Mouse (Mus musculus): Measurements from ENCODE around the gene Pla2g4d. TPM values are rescaled to one million over a fixed set of nuclear protein-coding genes. Genes with fewer than 3 reads are reported as not detected.

Gene Pla2g4d
- polyA plus RNA-seq, 1 experiment from 2014 or later, result not detected

DNA sequence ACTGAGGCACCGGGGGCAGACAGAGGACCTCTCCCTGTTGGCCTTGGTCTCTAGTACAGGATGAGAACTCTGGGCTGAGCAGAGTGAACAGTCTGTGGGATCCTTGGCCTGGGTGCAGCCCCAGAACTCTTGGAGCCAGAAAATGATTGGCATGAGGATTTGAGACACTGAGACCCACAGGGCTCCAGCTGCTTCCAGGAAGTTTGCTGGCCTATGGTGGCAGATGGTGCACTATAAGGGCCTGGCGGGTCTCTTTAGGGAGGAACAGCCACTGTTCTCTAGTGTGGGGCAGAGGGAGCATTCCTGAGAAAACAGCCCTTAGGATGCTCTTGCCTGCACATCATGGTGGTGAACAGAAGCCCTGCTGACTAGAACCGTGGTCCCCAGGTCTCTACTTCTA lies 596 bp downstream of the Pla2g4d start:
- no peak overlapping the region for H3K27ac ChIP-seq
- no peak for DNase-seq
- H3K36me3 ChIP-seq, result no peaks in the 10 kb centered on the region
- ATAC-seq (ENCODE audit: low read depth), result no peak
- no peak overlapping the region for H3K9ac ChIP-seq
- H3K4me3 ChIP-seq (replicated peaks), result no peak overlapping the region
- 61% methylated on average over 3 of the region's 3 CpGs for WGBS (ENCODE audit: insufficient replicate concordance)
- no peaks in the 10 kb centered on the region for H3K27me3 ChIP-seq
- no peaks in the 10 kb centered on the region for H3K9me3 ChIP-seq (replicated peaks)
- H3K4me2 ChIP-seq, result no peak overlapping the region
- no peaks in the 10 kb centered on the region for H3K4me1 ChIP-seq (replicated peaks)

DNA sequence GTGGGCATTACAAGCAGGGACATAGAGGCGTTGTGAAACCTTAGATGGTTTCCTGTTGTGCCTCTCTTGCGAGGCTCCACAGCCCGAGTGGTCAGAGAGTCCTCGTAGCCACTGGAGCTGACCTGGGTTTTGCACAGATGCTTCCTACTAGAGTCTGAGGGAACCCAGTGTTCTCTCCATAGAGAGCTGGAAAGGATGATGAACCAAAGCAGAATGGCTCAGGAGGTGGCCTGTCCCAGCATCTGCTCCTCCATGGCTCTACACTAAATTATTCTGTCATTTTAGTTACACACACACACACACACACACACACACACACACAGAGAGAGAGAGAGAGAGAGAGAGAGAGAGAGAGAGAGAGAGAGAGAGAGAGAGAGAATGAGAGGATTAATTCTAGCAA lies 3.4 kb downstream of the Pla2g4d start:
- DNase-seq (no peak), ATAC-seq (ENCODE audit: low read depth) (no peak)
- no peaks in the 10 kb centered on the region for H3K36me3 ChIP-seq
- no peak overlapping the region for H3K4me3 ChIP-seq (replicated peaks)
- H3K9me3 ChIP-seq (replicated peaks), result no peaks in the 10 kb centered on the region
- 46% methylated on average over 4 of the region's 4 CpGs for WGBS (ENCODE audit: insufficient replicate concordance)
- H3K4me2 ChIP-seq, result no peak overlapping the region
- H3K9ac ChIP-seq, result no peak overlapping the region
- no peak overlapping the region for H3K27ac ChIP-seq
- H3K4me1 ChIP-seq (replicated peaks), result no peaks in the 10 kb centered on the region
- no peaks in the 10 kb centered on the region for H3K27me3 ChIP-seq

DNA sequence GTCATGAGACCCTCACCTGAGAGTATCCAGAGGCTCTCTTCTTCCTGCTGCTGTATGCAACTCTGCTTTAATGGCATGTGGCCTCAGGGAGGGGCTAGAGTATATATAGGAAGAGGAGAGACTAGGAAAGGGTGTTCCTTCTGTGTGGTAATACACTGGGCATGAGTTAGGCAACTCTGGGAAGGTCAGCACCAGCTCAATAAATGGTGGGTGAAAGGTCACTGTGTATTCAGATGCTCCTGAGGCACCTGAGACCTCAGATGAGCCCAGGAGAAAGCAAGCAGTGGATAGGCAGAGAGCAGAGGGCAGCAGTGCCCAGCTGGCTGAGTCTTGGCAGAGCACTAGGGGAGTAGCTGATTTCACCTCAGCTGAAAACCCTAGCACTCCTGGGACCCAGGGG lies 4.3 kb downstream of the Pla2g4d start:
- Histone ChIP-seq H3K36me3 (no peaks in the 10 kb centered on the region), H3K4me2 (no peak overlapping the region), H3K4me1 (replicated peaks) (no peaks in the 10 kb centered on the region), H3K9me3 (replicated peaks) (no peaks in the 10 kb centered on the region), H3K9ac (no peak overlapping the region), H3K27ac (no peak overlapping the region), H3K27me3 (no peaks in the 10 kb centered on the region), H3K4me3 (replicated peaks) (no peak overlapping the region)
- DNase-seq (no peak), ATAC-seq (ENCODE audit: low read depth) (no peak)

DNA sequence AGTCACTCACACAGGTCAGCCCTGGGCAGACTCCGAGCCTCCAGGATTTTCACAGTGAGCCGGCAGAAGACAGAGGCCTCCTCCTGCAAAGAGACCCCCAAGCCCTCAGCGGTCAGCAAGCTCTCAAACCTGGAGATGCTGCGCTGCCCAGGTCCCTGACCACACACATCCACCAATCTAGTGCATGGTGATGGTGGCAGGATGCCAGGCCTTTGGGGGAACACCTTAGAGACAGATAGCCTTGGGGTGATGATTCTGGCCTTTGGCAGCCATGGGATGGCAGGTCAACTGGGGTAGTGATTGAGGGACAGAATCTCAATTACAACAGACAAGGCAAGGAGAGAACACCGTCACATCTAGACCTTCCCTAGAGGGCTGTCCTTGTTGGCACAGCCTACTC lies 4.9 kb downstream of the Pla2g4d start:
- WGBS (ENCODE audit: insufficient replicate concordance), result 65% methylated on average over 5 of the region's 5 CpGs

DNA sequence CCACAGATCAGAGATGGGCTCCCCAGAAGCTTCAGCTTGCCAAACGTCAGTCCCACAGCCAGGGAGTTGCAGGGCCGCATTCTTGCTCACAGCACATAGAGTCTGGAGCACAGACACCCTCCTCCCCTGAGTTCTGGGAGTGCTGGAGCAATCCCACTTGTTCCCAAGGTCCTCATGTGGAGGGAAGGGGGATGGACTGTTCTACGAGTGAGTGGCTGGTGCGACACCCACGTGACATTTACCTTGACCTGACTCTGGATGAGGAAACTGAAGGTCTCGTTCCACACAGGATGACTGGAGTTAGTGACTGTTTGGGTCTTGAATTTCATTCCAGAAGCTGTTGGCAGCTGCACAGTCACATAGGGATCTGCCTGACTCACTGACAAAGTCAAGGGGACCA lies 5.4 kb downstream of the Pla2g4d start:
- H3K4me2 ChIP-seq, result no peak overlapping the region
- H3K9me3 ChIP-seq (replicated peaks), result no peaks in the 10 kb centered on the region
- no peaks in the 10 kb centered on the region for H3K36me3 ChIP-seq
- no peak overlapping the region for H3K27ac ChIP-seq
- no peaks in the 10 kb centered on the region for H3K4me1 ChIP-seq (replicated peaks)
- no peak overlapping the region for H3K4me3 ChIP-seq (replicated peaks)
- no peak for ATAC-seq (ENCODE audit: low read depth)
- H3K9ac ChIP-seq, result no peak overlapping the region
- WGBS (ENCODE audit: insufficient replicate concordance), result 40% methylated on average over 6 of the region's 6 CpGs
- no peaks in the 10 kb centered on the region for H3K27me3 ChIP-seq
- no peak for DNase-seq

More for the DNA sequence above, 4.9 kb downstream of the Pla2g4d start:
- no peak overlapping the region for H3K4me3 ChIP-seq (replicated peaks)
- no peak for ATAC-seq (ENCODE audit: low read depth)
- no peaks in the 10 kb centered on the region for H3K9me3 ChIP-seq (replicated peaks)
- H3K4me1 ChIP-seq (replicated peaks), result no peaks in the 10 kb centered on the region
- H3K9ac ChIP-seq, result no peak overlapping the region
- no peak for DNase-seq
- no peak overlapping the region for H3K27ac ChIP-seq
- no peaks in the 10 kb centered on the region for H3K27me3 ChIP-seq
- no peaks in the 10 kb centered on the region for H3K36me3 ChIP-seq
- H3K4me2 ChIP-seq, result no peak overlapping the region

DNA sequence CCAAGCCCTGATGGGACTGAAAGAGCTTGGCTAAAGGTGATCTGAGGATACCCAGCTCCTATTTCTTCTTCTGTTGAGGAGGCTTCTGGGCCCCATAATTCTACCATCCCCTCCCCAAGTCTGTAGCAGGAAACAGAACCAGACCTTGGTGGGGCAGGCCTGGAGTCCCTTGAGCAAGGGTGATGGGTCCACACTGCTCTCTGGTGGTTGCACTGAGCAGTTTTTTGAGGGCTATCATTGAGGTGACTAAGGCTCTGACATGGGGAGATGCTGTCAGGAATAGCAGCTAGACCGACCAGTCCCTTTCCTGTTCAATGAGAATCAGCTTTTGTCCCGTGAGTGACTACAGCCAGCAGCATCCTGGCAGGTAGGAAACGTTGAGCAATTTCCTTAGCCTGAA lies 7.8 kb downstream of the Pla2g4d start:
- WGBS (ENCODE audit: insufficient replicate concordance), result 32% methylated on average over 3 of the region's 3 CpGs
- Histone ChIP-seq H3K27ac (no peak overlapping the region), H3K9ac (no peak overlapping the region), H3K4me3 (replicated peaks) (no peak overlapping the region), H3K9me3 (replicated peaks) (no peaks in the 10 kb centered on the region), H3K27me3 (no peaks in the 10 kb centered on the region), H3K4me2 (no peak overlapping the region), H3K36me3 (no peaks in the 10 kb centered on the region), H3K4me1 (replicated peaks) (no peaks in the 10 kb centered on the region)
- ATAC-seq (ENCODE audit: low read depth) (no peak), DNase-seq (no peak)

DNA sequence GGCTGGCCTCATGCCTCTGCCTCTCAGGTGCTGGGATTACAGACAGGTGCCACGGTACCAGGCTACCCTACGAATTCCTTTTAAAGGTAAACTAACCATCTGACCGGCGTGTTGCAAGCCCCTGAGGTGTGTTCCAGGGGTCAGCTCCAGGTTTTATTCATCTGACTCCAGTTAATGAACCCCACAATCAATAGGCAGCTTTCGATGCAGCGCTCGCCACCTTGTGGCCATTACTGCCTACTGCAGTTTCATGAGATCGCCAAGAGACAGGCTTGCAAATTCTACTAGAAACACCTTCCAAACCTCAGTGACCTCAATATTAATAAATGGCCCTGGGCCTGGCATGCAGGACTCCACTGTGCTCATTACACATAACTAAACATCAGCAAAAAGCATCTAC lies 9.0 kb downstream of the Pla2g4d start:
- no peak for ATAC-seq (ENCODE audit: low read depth)

DNA sequence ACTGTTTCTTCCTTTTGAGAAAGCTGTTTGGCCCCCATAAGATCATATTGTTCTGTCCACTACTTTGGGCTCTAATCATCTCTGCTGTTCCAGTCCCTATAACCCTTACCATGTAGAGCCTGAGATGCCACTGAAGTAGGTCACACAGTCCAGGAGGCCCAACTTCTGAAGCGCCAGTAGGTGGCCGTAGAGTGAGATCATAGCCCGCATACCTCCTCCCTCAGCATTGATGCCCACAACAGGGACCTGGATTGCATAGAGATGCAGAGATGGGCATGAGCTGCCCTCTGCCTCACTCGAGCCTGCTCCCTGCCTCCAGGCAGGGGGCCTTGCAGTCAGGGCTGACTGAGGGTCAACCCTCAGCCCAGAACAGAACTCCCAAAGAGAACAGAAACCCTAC lies 12.0 kb downstream of the Pla2g4d start:
- no peak overlapping the region for H3K4me2 ChIP-seq
- no peaks in the 10 kb centered on the region for H3K27me3 ChIP-seq
- no peak overlapping the region for H3K27ac ChIP-seq
- H3K4me3 ChIP-seq (replicated peaks), result no peak overlapping the region
- ATAC-seq (ENCODE audit: low read depth) (no peak), DNase-seq (no peak)
- WGBS (ENCODE audit: insufficient replicate concordance), result 61% methylated on average over 4 of the region's 4 CpGs
- H3K36me3 ChIP-seq, result no peaks in the 10 kb centered on the region
- no peak overlapping the region for H3K9ac ChIP-seq
- no peaks in the 10 kb centered on the region for H3K4me1 ChIP-seq (replicated peaks)
- no peaks in the 10 kb centered on the region for H3K9me3 ChIP-seq (replicated peaks)

More for the DNA sequence above, 9.0 kb downstream of the Pla2g4d start:
- Histone ChIP-seq H3K27me3 (no peaks in the 10 kb centered on the region), H3K4me2 (no peak overlapping the region), H3K9me3 (replicated peaks) (no peaks in the 10 kb centered on the region), H3K4me3 (replicated peaks) (no peak overlapping the region), H3K36me3 (no peaks in the 10 kb centered on the region), H3K4me1 (replicated peaks) (no peaks in the 10 kb centered on the region), H3K9ac (no peak overlapping the region), H3K27ac (no peak overlapping the region)
- 12% methylated on average over 8 of the region's 8 CpGs for WGBS (ENCODE audit: insufficient replicate concordance)
- DNase-seq, result peak; percentile 21

DNA sequence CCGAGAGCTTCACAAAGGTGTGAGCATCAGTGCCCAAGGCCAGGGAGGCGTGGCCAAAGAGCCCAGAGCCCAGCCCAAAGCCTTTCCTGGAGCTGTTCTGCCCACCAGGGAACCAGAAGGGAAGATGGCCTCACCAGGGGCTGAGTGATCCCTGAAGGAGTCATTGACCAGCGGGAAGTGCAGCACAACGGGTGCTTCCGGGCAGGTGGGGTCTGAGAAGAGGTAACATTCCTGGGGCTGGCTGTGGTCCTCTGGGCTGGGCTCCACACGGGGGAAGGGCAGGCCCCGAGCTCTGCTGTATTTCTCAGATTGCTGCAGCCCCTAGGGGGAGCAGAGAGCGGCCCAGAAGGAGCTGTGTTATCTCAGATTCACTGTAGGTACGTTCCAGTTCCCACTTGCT lies 20.4 kb downstream of the Pla2g4d start:
- DNase-seq (no peak), ATAC-seq (ENCODE audit: low read depth) (no peak)
- Histone ChIP-seq H3K9me3 (replicated peaks) (no peaks in the 10 kb centered on the region), H3K4me3 (replicated peaks) (no peak overlapping the region), H3K9ac (no peak overlapping the region), H3K27me3 (peaks cover 10% of the 10 kb centered on the region), H3K27ac (no peak overlapping the region), H3K4me1 (replicated peaks) (no peaks in the 10 kb centered on the region), H3K36me3 (no peaks in the 10 kb centered on the region), H3K4me2 (no peak overlapping the region)
- WGBS (ENCODE audit: insufficient replicate concordance), result 1% methylated on average over 9 of the region's 9 CpGs

DNA sequence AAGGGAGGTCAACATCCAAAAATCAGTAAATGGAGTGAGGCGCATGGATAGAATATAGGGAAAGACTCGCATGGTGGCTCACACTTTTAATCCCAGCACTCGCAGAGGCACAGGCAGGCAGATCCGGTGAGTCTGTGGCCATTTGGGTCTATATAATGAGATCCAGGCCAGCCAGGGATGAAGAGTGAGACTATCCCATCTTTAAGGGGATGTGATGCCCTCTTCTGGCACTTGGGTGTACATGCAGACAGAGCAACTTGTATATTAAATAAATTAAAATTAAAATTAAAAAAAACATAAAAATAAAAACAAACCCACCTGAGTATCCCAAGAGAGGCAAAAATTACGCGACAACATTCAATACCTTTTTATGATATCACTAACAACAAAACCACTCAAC lies 23.5 kb downstream of the Pla2g4d start:
- 50% methylated on average over 6 of the region's 6 CpGs for WGBS (ENCODE audit: insufficient replicate concordance)
- Histone ChIP-seq H3K9ac (no peak overlapping the region), H3K4me2 (no peak overlapping the region), H3K36me3 (no peaks in the 10 kb centered on the region), H3K27me3 (peaks cover 10% of the 10 kb centered on the region), H3K27ac (no peak overlapping the region), H3K4me3 (replicated peaks) (no peak overlapping the region), H3K9me3 (replicated peaks) (no peaks in the 10 kb centered on the region), H3K4me1 (replicated peaks) (no peaks in the 10 kb centered on the region)
- DNase-seq, result no peak
- ATAC-seq (ENCODE audit: low read depth), result no peak

DNA sequence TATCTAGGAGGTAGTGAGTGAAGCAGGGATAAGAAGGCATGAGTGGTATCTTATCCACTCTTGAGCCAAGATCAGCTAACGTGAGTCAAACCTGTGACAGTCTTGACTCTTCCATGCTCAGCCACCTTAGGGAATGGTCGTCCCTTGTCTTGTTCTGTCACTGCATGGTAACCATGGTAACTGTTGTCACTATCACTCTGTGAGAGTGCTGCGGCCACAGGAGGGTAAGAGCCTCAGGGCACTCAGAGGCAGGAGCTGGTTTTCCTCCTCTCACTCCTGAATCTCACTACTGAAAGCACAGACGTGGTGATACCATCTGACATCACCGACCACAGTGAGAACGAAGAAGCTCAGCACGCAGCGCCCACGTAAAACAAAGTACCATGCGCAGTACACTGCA lies 24.1 kb downstream of the Pla2g4d start:
- no peak overlapping the region for H3K27ac ChIP-seq
- no peak overlapping the region for H3K4me3 ChIP-seq (replicated peaks)
- peaks cover 10% of the 10 kb centered on the region for H3K27me3 ChIP-seq
- ATAC-seq (ENCODE audit: low read depth) (no peak), DNase-seq (no peak)
- no peak overlapping the region for H3K4me2 ChIP-seq
- no peak overlapping the region for H3K9ac ChIP-seq
- H3K36me3 ChIP-seq, result no peaks in the 10 kb centered on the region
- no peaks in the 10 kb centered on the region for H3K4me1 ChIP-seq (replicated peaks)
- 53% methylated on average over 10 of the region's 10 CpGs for WGBS (ENCODE audit: insufficient replicate concordance)
- no peaks in the 10 kb centered on the region for H3K9me3 ChIP-seq (replicated peaks)

DNA sequence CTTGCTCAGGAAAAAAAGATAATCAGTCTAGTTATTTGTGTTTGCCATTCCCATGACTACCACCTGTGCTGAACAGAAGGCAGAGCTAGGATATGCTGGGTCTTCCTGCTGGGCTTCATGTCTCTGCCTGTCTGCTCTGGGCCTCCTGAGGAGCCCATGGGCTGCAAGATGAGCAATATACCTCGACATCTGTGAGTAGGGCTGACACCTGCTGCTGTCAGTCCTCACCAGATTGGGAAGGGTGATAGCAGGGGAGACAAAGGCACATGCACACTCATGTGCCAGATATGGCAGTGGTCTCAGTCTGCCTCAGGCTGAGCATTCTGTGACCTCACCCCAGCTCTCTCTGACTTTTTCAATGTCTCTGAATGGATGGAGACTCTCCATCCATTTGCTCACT lies 26.1 kb downstream of the Pla2g4d start:
- no peak for DNase-seq
- Histone ChIP-seq H3K4me3 (replicated peaks) (no peak overlapping the region), H3K9me3 (replicated peaks) (no peaks in the 10 kb centered on the region), H3K36me3 (no peaks in the 10 kb centered on the region), H3K4me1 (replicated peaks) (no peaks in the 10 kb centered on the region), H3K27me3 (no peaks in the 10 kb centered on the region), H3K27ac (no peak overlapping the region), H3K9ac (no peak overlapping the region), H3K4me2 (no peak overlapping the region)
- WGBS (ENCODE audit: insufficient replicate concordance), result 14% methylated on average over 1 of the region's 1 CpGs
- ATAC-seq (ENCODE audit: low read depth), result no peak

DNA sequence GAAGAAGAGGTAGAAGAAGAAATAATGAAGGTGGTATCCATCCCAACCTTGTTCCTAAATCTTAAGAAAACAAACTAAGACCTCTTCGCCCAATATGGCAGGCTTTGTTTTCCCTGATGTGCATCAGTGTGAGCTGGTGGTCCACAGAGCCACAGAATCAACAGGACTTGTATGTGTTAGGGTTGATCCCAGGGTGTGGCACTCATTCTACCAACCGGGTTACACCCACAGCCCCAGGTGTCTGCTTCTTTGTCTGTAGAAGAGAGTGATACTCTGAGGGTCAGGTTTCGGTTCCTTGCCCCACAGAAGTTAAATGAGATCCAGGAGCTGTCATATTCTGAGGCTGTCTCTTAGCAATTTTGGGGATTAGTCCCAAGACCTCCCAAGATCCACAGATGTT lies 27.7 kb downstream of the Pla2g4d start:
- H3K4me1 ChIP-seq (replicated peaks), result no peaks in the 10 kb centered on the region
- DNase-seq, result no peak
- H3K9ac ChIP-seq, result no peak overlapping the region
- 50% methylated on average over 3 of the region's 3 CpGs for WGBS (ENCODE audit: insufficient replicate concordance)
- H3K9me3 ChIP-seq (replicated peaks), result no peaks in the 10 kb centered on the region
- H3K27ac ChIP-seq, result no peak overlapping the region
- H3K4me3 ChIP-seq (replicated peaks), result no peak overlapping the region
- no peak for ATAC-seq (ENCODE audit: low read depth)
- no peak overlapping the region for H3K4me2 ChIP-seq
- no peaks in the 10 kb centered on the region for H3K36me3 ChIP-seq
- no peaks in the 10 kb centered on the region for H3K27me3 ChIP-seq

All from liver, embryonic 13.5 days (tissue).